Mouse (Mus musculus) small intestine, adult 2 months (tissue): ENCODE measurements around the gene Mcur1.

Source experiments
- CTCF ChIP-seq: fragments of 200-500 bp; IDR thresholded peaks from 2 replicates; pipeline ENCODE4 v1.5.1; 2012; ENCODE audit warnings: low read depth, mild to moderate bottlenecking, control low read depth, inconsistent platforms, low read length, moderate library complexity, mixed read lengths; ENCODE audit not compliant: insufficient replicate concordance, insufficient read length; ENCODE audit errors: extremely low read depth
- POLR2A ChIP-seq: fragments of 200-500 bp; IDR thresholded peaks from 2 replicates; pipeline ENCODE4 v1.6.1; 2012; ENCODE audit warnings: low read depth, mild to moderate bottlenecking, control low read depth, inconsistent platforms, low read length, moderate library complexity

DNA sequence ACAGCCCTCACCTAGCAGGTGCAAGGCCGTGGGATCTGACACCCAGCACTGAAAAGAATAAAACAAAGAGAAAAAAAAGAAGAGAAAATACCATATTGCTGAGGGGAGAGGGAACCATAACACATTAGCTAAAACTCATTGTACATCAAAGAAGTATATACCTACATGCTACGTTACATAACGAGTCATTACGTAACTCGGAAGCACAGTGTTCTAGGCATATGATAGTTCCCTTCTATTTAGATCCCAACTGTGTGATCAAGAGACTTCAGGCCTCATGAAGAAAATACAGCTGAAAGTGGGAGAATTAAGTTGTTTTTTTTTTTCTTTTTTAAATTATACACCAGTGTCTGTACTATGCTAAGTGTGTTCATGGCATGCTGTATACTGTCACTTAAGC is 43.9 kb downstream of the Mcur1 start:
- TF ChIP-seq CTCF = no peak
- no peak for TF ChIP-seq POLR2A
